Mouse (Mus musculus) limb, embryonic 14.5 days (tissue): Measurements from ENCODE around the gene Fancc. TPM values are rescaled to one million over a fixed set of nuclear protein-coding genes. Genes with fewer than 3 reads are reported as not detected.
A peak's percentile ranks its signal among the peaks of the same experiment; 100 is the strongest.

ENCODE experiments used
- ATAC-seq: fragments of 200-750 bp; cut with Nextera tagmentation; 2 replicates; pipeline ENCODE4 v1.8.0; 2017; ENCODE audit warnings: low read depth, moderate number of reproducible peaks, moderate TSS enrichment; ENCODE audit not compliant: low FRiP score
- DNase-seq: peaks from one replicate; pipeline ENCODE4 v3.0.0-alpha.2; 2015; ENCODE audit warnings: low spot score
- H3K27ac ChIP-seq: fragments of 300-500 bp; sonication (generic); replicated peaks from 2 replicates; pipeline ENCODE4 v1.5.1; 2014; ENCODE audit warnings: low read depth, mild to moderate bottlenecking, low read length, moderate library complexity, mixed read lengths
- H3K27me3 ChIP-seq: fragments of 300-500 bp; sonication (generic); 2 replicates; pipeline ENCODE4 v1.6.1; 2014; ENCODE audit warnings: low read length, mixed read lengths; ENCODE audit not compliant: control insufficient read depth, insufficient read depth
- H3K36me3 ChIP-seq: fragments of 300-500 bp; sonication (generic); 2 replicates; pipeline ENCODE4 v1.6.1; 2014; ENCODE audit warnings: mild to moderate bottlenecking, low read length, moderate library complexity, mixed read lengths; ENCODE audit not compliant: control insufficient read depth, insufficient read depth
- H3K4me1 ChIP-seq: fragments of 300-500 bp; sonication (generic); 2 replicates; pipeline ENCODE4 v1.6.1; 2014; ENCODE audit warnings: antibody characterized with exemption, low read length, mixed read lengths; ENCODE audit not compliant: control insufficient read depth, insufficient read depth
- H3K4me2 ChIP-seq: fragments of 300-500 bp; sonication (generic); replicated peaks from 2 replicates; pipeline ENCODE4 v1.6.1; 2014; ENCODE audit warnings: low read depth, mild to moderate bottlenecking, low read length, moderate library complexity; ENCODE audit not compliant: severe bottlenecking
- H3K4me3 ChIP-seq: fragments of 300-500 bp; sonication (generic); replicated peaks from 2 replicates; pipeline ENCODE4 v1.5.1; 2014; ENCODE audit warnings: low read length
- H3K9ac ChIP-seq: fragments of 300-500 bp; sonication (generic); 2 replicates; pipeline ENCODE4 v1.6.1; 2014; ENCODE audit warnings: mild to moderate bottlenecking, low read depth, low read length, moderate library complexity; ENCODE audit not compliant: severe bottlenecking
- H3K9me3 ChIP-seq: fragments of 300-500 bp; sonication (generic); 2 replicates; pipeline ENCODE4 v1.6.1; 2016; ENCODE audit warnings: low read length; ENCODE audit not compliant: control insufficient read depth
- POLR2A ChIP-seq: fragments of 200-500 bp; IDR thresholded peaks from 2 replicates; pipeline ENCODE4 v1.8.0; 2012; ENCODE audit warnings: inconsistent platforms, mild to moderate bottlenecking, moderate library complexity, borderline replicate concordance; ENCODE audit not compliant: insufficient read depth, insufficient read length; ENCODE audit errors: extremely low read depth
- WGBS: fragments of 180-500 bp; shearing (Covaris S2); extraction: QIAGEN DNeasy Blood & Tissue Kit; methylation state at CpG from one replicate; pipeline ENCODE4 v1.1.7; 2014; 5-methylcytosine and 5-hydroxymethylcytosine counted together
- polyA plus RNA-seq, 2 experiments: library from polyadenylated mRNA; depleted of rRNA in 1 of 2; stranded (reverse) in 1 of 2; unstranded in 1 of 2; fragments of >200 nt; fragmentation: Nextera tagmentation in 1 of 2; extraction: Ambion mirVana in 1 of 2; gene quantifications; 2 replicates each; pipeline versions ENCODE4 v1.2.1 to v1.2.3; 2012 to 2014

Fancc gene
- polyA plus RNA-seq, 2 experiments: 20.5 to 22.8 TPM

GRCm38 (mm10) chr13:63400069-63400468, 97.0 kb downstream of the Fancc start:
- H3K4me3 ChIP-seq: no peak overlapping the region
- H3K36me3 ChIP-seq: no peaks in the 10 kb centered on the region
- no peaks in the 10 kb centered on the region for H3K4me1 ChIP-seq
- H3K27ac ChIP-seq: no peak overlapping the region
- H3K4me2 ChIP-seq: no peak overlapping the region
- DNase-seq (no peak), ATAC-seq (no peak)
- no peak overlapping the region for H3K9ac ChIP-seq
- no peaks in the 10 kb centered on the region for H3K27me3 ChIP-seq
- TF ChIP-seq POLR2A: no peak
- H3K9me3 ChIP-seq: no peaks in the 10 kb centered on the region
- WGBS: 80% methylated on average over 6 of the region's 6 CpGs

DNA sequence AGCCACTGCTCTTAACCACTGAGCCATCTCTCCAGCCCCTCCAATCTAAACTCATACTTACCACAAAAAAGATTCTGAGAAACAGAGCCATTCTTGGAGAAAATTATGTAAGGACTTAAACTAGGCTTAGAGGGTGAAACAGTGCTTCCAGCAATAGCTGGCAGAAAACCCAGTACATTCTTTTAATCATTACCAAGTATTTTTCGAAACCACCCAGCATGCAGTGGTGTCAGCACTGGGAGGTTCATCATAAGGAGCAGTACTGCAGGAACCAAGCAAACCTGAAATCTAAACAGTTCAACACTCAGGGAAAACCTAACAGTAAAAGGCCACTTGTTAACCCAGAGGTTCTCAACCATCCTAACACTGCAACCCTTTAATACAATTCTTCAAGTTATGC, 99.7 kb downstream of the Fancc start:
- ATAC-seq: no peak
- Histone ChIP-seq H3K4me3 (no peak overlapping the region), H3K4me1 (no peaks in the 10 kb centered on the region), H3K27me3 (no peaks in the 10 kb centered on the region), H3K9me3 (no peaks in the 10 kb centered on the region), H3K27ac (no peak overlapping the region), H3K4me2 (no peak overlapping the region), H3K36me3 (no peaks in the 10 kb centered on the region), H3K9ac (no peak overlapping the region)
- 91% methylated on average over 1 of the region's 1 CpGs for WGBS
- TF ChIP-seq POLR2A: no peak
- no peak for DNase-seq

- Histone ChIP-seq H3K4me2 (no peak overlapping the region), H3K36me3 (no peaks in the 10 kb centered on the region), H3K27ac (no peak overlapping the region), H3K9ac (no peak overlapping the region), H3K27me3 (no peaks in the 10 kb centered on the region), H3K4me1 (no peaks in the 10 kb centered on the region), H3K4me3 (no peak overlapping the region), H3K9me3 (no peaks in the 10 kb centered on the region)
- DNase-seq (no peak), ATAC-seq (no peak)
- TF ChIP-seq POLR2A: no peak
- WGBS: 62% methylated on average over 7 of the region's 7 CpGs
Measured at GRCm38 (mm10) chr13:63394304-63395063, 102.6 kb downstream of the Fancc start.

DNA sequence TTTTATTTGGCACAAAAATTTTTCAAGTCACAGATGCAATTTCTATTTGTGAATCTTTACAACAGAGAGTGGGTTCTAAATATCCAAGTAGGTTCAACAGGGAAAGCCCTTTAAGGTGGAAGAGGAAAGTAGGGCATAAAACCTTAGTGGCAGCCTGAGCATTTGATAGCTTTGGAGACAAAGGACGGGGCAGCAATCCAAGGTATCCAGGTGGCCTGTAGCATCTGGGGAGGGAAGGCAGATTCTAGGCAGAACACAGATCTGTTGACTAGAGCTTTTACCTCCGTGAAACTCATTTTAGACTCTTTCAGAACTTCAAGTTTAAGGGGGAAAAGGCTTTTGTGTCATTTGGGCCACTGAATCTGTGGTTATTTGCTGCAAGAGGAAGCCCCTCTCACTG, 111.8 kb downstream of the Fancc start:
- no peak overlapping the region for H3K4me3 ChIP-seq
- H3K4me1 ChIP-seq: no peaks in the 10 kb centered on the region
- H3K9ac ChIP-seq: no peak overlapping the region
- H3K4me2 ChIP-seq: no peak overlapping the region
- no peak for TF ChIP-seq POLR2A
- DNase-seq: no peak
- ATAC-seq: no peak
- no peaks in the 10 kb centered on the region for H3K36me3 ChIP-seq
- H3K27ac ChIP-seq: no peak overlapping the region
- WGBS: 73% methylated on average over 2 of the region's 2 CpGs
- no peaks in the 10 kb centered on the region for H3K27me3 ChIP-seq
- H3K9me3 ChIP-seq: no peaks in the 10 kb centered on the region

DNA sequence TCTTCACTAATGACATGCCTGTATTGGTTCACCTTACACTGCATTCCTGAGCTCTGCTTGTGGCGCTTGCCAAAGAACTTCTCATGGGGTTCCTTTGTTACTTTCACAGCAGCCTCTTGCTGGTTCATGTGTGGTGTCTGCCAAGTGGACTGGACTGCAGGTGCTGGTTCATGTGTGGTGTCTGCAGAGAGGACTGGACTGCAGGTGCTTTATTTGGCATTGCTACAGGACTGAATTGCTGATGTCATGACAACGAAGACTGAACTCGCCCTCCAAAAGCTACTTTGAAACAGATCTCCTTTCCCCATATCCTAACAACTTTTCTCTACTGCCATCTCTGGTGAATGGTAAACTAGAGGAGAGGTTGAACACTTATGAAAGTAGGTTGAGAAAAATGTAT, 112.3 kb downstream of the Fancc start:
- H3K4me1 ChIP-seq: no peaks in the 10 kb centered on the region
- no peak overlapping the region for H3K4me3 ChIP-seq

More for the DNA sequence above, 112.3 kb downstream of the Fancc start:
- no peak for TF ChIP-seq POLR2A
- H3K9me3 ChIP-seq: no peaks in the 10 kb centered on the region
- H3K36me3 ChIP-seq: no peaks in the 10 kb centered on the region
- 71% methylated on average over 3 of the region's 3 CpGs for WGBS
- no peak overlapping the region for H3K9ac ChIP-seq
- H3K27ac ChIP-seq: no peak overlapping the region
- H3K27me3 ChIP-seq: no peaks in the 10 kb centered on the region
- ATAC-seq (0 out of 2 replicates have a peak, but pooled peaks have one; percentile 60), DNase-seq (no peak)
- H3K4me2 ChIP-seq: no peak overlapping the region
